Mouse (Mus musculus) embryonic facial prominence, embryonic 13.5 days (tissue): ENCODE data around the gene Taf3. TPM values are rescaled to one million over a fixed set of nuclear protein-coding genes. Genes with fewer than 3 reads are reported as not detected.

Experiments
- ATAC-seq: fragments of 200-750 bp; cut with Nextera tagmentation; 2 replicates; pipeline ENCODE4 v1.8.0; 2017; ENCODE audit warnings: low read depth; ENCODE audit not compliant: insufficient number of reproducible peaks, insufficient read depth, low FRiP score, low TSS enrichment
- H3K27ac ChIP-seq: fragments of 300-500 bp; sonication (generic); 2 replicates; pipeline ENCODE4 v1.5.1; 2015; ENCODE audit warnings: moderate library complexity, mild to moderate bottlenecking, inconsistent platforms
- H3K27me3 ChIP-seq: fragments of 300-500 bp; sonication (generic); 2 replicates; pipeline ENCODE4 v1.6.1; 2015; ENCODE audit warnings: mild to moderate bottlenecking, inconsistent platforms
- H3K36me3 ChIP-seq: fragments of 300-500 bp; sonication (generic); 2 replicates; pipeline ENCODE4 v1.6.1; 2015; ENCODE audit warnings: mild to moderate bottlenecking, inconsistent platforms
- H3K4me1 ChIP-seq: fragments of 300-500 bp; sonication (generic); 2 replicates; pipeline ENCODE4 v1.6.1; 2015; ENCODE audit warnings: inconsistent platforms
- H3K4me2 ChIP-seq: fragments of 300-500 bp; sonication (generic); 2 replicates; pipeline ENCODE4 v1.6.1; 2015; ENCODE audit warnings: moderate library complexity, mild to moderate bottlenecking, inconsistent platforms
- H3K4me3 ChIP-seq: fragments of 300-500 bp; sonication (generic); 2 replicates; pipeline ENCODE4 v1.5.1; 2015; ENCODE audit warnings: mild to moderate bottlenecking, inconsistent platforms
- H3K9ac ChIP-seq: fragments of 300-500 bp; sonication (generic); 2 replicates; pipeline ENCODE4 v1.6.1; 2015; ENCODE audit warnings: mild to moderate bottlenecking, inconsistent platforms
- H3K9me3 ChIP-seq: fragments of 300-500 bp; sonication (generic); 2 replicates; pipeline ENCODE4 v1.6.1; 2016; ENCODE audit warnings: inconsistent platforms
- WGBS: fragments of 180-500 bp; shearing (Covaris S2); methylation state at CpG from one replicate; pipeline ENCODE4 v1.1.7; 2015; ENCODE audit warnings: mixed read lengths; 5-methylcytosine and 5-hydroxymethylcytosine counted together
- polyA plus RNA-seq: library from polyadenylated mRNA; unstranded; fragments of >200 nt; fragmentation: Nextera tagmentation; extraction: Ambion mirVana; gene quantifications from 2 replicates; pipeline ENCODE4 v1.2.1, GENCODE M21; 2015

Taf3 gene
- polyA plus RNA-seq, 1 experiment from 2014 or later = 16.3 TPM

- Histone ChIP-seq H3K27me3 (no peaks in the 10 kb centered on the region), H3K9ac (no peak overlapping the region), H3K4me3 (no peak overlapping the region), H3K4me2 (no peak overlapping the region), H3K4me1 (peaks cover 5% of the 10 kb centered on the region; the same call in 1 of the 2 replicates), H3K27ac (no peak overlapping the region), H3K36me3 (peaks cover 2% of the 10 kb centered on the region), H3K9me3 (no peaks in the 10 kb centered on the region)
- ATAC-seq = no peak
- WGBS = 57% methylated on average over 3 of the region's 3 CpGs
These were observed 101.7 kb downstream of the Taf3 start for GRCm38 (mm10) chr2:9946739-9947138.

GRCm38 (mm10) chr2:9945611-9946010, 102.8 kb downstream of the Taf3 start:
- Histone ChIP-seq H3K4me2 (no peak overlapping the region), H3K27me3 (no peaks in the 10 kb centered on the region), H3K9ac (no peak overlapping the region), H3K27ac (no peak overlapping the region), H3K36me3 (no peaks in the 10 kb centered on the region), H3K9me3 (no peaks in the 10 kb centered on the region), H3K4me3 (no peak overlapping the region), H3K4me1 (peaks cover 5% of the 10 kb centered on the region; the same call in 1 of the 2 replicates)
- 81% methylated on average over 4 of the region's 4 CpGs for WGBS
- no peak for ATAC-seq

- H3K4me2 ChIP-seq = no peak overlapping the region
- H3K4me1 ChIP-seq = peaks cover 5% of the 10 kb centered on the region; the same call in 1 of the 2 replicates
- H3K36me3 ChIP-seq = 0 out of 2 replicates have a peak, but pooled peaks cover 5% of the 10 kb centered on the region
- H3K9ac ChIP-seq = no peak overlapping the region
- ATAC-seq = no peak
- WGBS = 63% methylated on average over 1 of the region's 1 CpGs
- H3K4me3 ChIP-seq = no peak overlapping the region
- H3K27ac ChIP-seq = no peak overlapping the region
- H3K9me3 ChIP-seq = no peaks in the 10 kb centered on the region
- H3K27me3 ChIP-seq = no peaks in the 10 kb centered on the region
These were observed 105.4 kb downstream of the Taf3 start for GRCm38 (mm10) chr2:9943011-9943410.

- no peak overlapping the region for H3K27ac ChIP-seq
- 0 out of 2 replicates have a peak, but pooled peaks cover 5% of the 10 kb centered on the region for H3K36me3 ChIP-seq
- ATAC-seq = no peak
- no peaks in the 10 kb centered on the region for H3K9me3 ChIP-seq
- no peak overlapping the region for H3K9ac ChIP-seq
- WGBS = 92% methylated on average over 4 of the region's 4 CpGs
- H3K4me2 ChIP-seq = no peak overlapping the region
- H3K27me3 ChIP-seq = no peaks in the 10 kb centered on the region
- H3K4me1 ChIP-seq = no peaks in the 10 kb centered on the region
- H3K4me3 ChIP-seq = no peak overlapping the region
These were observed 109.1 kb downstream of the Taf3 start for GRCm38 (mm10) chr2:9939250-9939649.

GRCm38 (mm10) chr2:9935965-9936364, 112.4 kb downstream of the Taf3 start:
- H3K4me3 ChIP-seq = no peak overlapping the region
- no peaks in the 10 kb centered on the region for H3K27me3 ChIP-seq
- H3K9ac ChIP-seq = no peak overlapping the region
- H3K27ac ChIP-seq = no peak overlapping the region
- WGBS = 20% methylated on average over 1 of the region's 1 CpGs
- H3K4me2 ChIP-seq = no peak overlapping the region
- H3K36me3 ChIP-seq = 0 out of 2 replicates have a peak, but pooled peaks cover 5% of the 10 kb centered on the region
- H3K9me3 ChIP-seq = no peaks in the 10 kb centered on the region
- no peaks in the 10 kb centered on the region for H3K4me1 ChIP-seq
- ATAC-seq = no peak

- Histone ChIP-seq H3K36me3 (peaks cover 5% of the 10 kb centered on the region; the same call in 1 of the 2 replicates), H3K27me3 (no peaks in the 10 kb centered on the region), H3K27ac (no peak overlapping the region), H3K9me3 (no peaks in the 10 kb centered on the region), H3K9ac (no peak overlapping the region), H3K4me1 (peaks cover 6% of the 10 kb centered on the region), H3K4me2 (no peak overlapping the region), H3K4me3 (no peak overlapping the region)
- 82% methylated on average over 4 of the region's 4 CpGs for WGBS
- ATAC-seq = no peak
These were observed 121.5 kb downstream of the Taf3 start for GRCm38 (mm10) chr2:9926905-9927283.

- no peak overlapping the region for H3K4me3 ChIP-seq
- peaks cover 6% of the 10 kb centered on the region for H3K4me1 ChIP-seq
- H3K9me3 ChIP-seq = no peaks in the 10 kb centered on the region
- H3K36me3 ChIP-seq = peaks cover 5% of the 10 kb centered on the region; the same call in 1 of the 2 replicates
- no peak for ATAC-seq
- H3K4me2 ChIP-seq = no peak overlapping the region
- peak overlapping the region; percentile 48; the same call in 1 of the 2 replicates for H3K27ac ChIP-seq
- no peak overlapping the region for H3K9ac ChIP-seq
- 39% methylated on average over 7 of the region's 7 CpGs for WGBS
- no peaks in the 10 kb centered on the region for H3K27me3 ChIP-seq
These were observed 122.0 kb downstream of the Taf3 start for GRCm38 (mm10) chr2:9926194-9926904.

- H3K36me3 ChIP-seq = peaks cover 24% of the 10 kb centered on the region
- ATAC-seq = no peak
These were observed 129.5 kb downstream of the Taf3 start for GRCm38 (mm10) chr2:9918691-9919471.

GRCm38 (mm10) chr2:9917602-9918001, 130.8 kb downstream of the Taf3 start:
- H3K4me2 ChIP-seq = no peak overlapping the region
- no peaks in the 10 kb centered on the region for H3K4me1 ChIP-seq
- H3K36me3 ChIP-seq = peaks cover 24% of the 10 kb centered on the region
- H3K27me3 ChIP-seq = no peaks in the 10 kb centered on the region
- no peak overlapping the region for H3K9ac ChIP-seq
- no peak overlapping the region for H3K4me3 ChIP-seq
- 89% methylated on average over 9 of the region's 9 CpGs for WGBS
- no peak for ATAC-seq
- H3K27ac ChIP-seq = no peak overlapping the region
- H3K9me3 ChIP-seq = no peaks in the 10 kb centered on the region

More at GRCm38 (mm10) chr2:9918691-9919471, 129.5 kb downstream of the Taf3 start:
- Histone ChIP-seq H3K4me1 (no peaks in the 10 kb centered on the region), H3K4me3 (no peak overlapping the region), H3K4me2 (no peak overlapping the region), H3K27ac (no peak overlapping the region), H3K27me3 (no peaks in the 10 kb centered on the region), H3K9me3 (no peaks in the 10 kb centered on the region), H3K9ac (no peak overlapping the region)
- WGBS = 85% methylated on average over 17 of the region's 17 CpGs

GRCm38 (mm10) chr2:9905995-9906394, 142.4 kb downstream of the Taf3 start:
- H3K27ac ChIP-seq = no peak overlapping the region
- 0 out of 2 replicates have a peak overlapping the region, but pooled peaks have one; percentile 21 for H3K9ac ChIP-seq
- H3K4me2 ChIP-seq = peak overlapping the region; percentile 54
- no peaks in the 10 kb centered on the region for H3K9me3 ChIP-seq
- H3K27me3 ChIP-seq = peaks cover 6% of the 10 kb centered on the region
- peak overlapping the region; percentile 28 for H3K4me3 ChIP-seq
- H3K36me3 ChIP-seq = no peaks in the 10 kb centered on the region
- no peak for ATAC-seq
- WGBS = 5% methylated on average over 11 of the region's 11 CpGs
- no peaks in the 10 kb centered on the region for H3K4me1 ChIP-seq

- no peak overlapping the region for H3K27ac ChIP-seq
- peaks cover 18% of the 10 kb centered on the region for H3K27me3 ChIP-seq
- H3K36me3 ChIP-seq = no peaks in the 10 kb centered on the region
- ATAC-seq = no peak
- no peak overlapping the region for H3K9ac ChIP-seq
- no peak overlapping the region for H3K4me3 ChIP-seq
- H3K4me2 ChIP-seq = no peak overlapping the region
- H3K4me1 ChIP-seq = no peaks in the 10 kb centered on the region
- 71% methylated on average over 14 of the region's 14 CpGs for WGBS
- H3K9me3 ChIP-seq = no peaks in the 10 kb centered on the region
These were observed 144.4 kb downstream of the Taf3 start for GRCm38 (mm10) chr2:9903854-9904560.
